Mouse (Mus musculus) ovary, adult 18-20 months (tissue): Measurements from ENCODE around the gene Myo16.

Experiments used
- DNase-seq: peaks from one replicate; pipeline ENCODE4 v3.0.0; 2022; ENCODE audit warnings: low spot score, mixed read lengths

The Myo16 gene

GRCm38 (mm10) chr8:10472371-10472770, 318.7 kb downstream of the Myo16 start:
- no peak for DNase-seq

GRCm38 (mm10) chr8:10474446-10474845, 320.7 kb downstream of the Myo16 start:
- no peak for DNase-seq

- no peak for DNase-seq
These were observed 325.3 kb downstream of the Myo16 start for GRCm38 (mm10) chr8:10479059-10479458.

GRCm38 (mm10) chr8:10480850-10481249, 327.1 kb downstream of the Myo16 start:
- no peak for DNase-seq

GRCm38 (mm10) chr8:10482064-10482463, 328.4 kb downstream of the Myo16 start:
- no peak for DNase-seq

GRCm38 (mm10) chr8:10482880-10483279, 329.2 kb downstream of the Myo16 start:
- DNase-seq, result no peak

- DNase-seq, result no peak
These were observed 330.1 kb downstream of the Myo16 start for GRCm38 (mm10) chr8:10483841-10484240.

GRCm38 (mm10) chr8:10489738-10490419, 336.2 kb downstream of the Myo16 start:
- no peak for DNase-seq

- no peak for DNase-seq
These were observed 336.7 kb downstream of the Myo16 start for GRCm38 (mm10) chr8:10490420-10490784.

- no peak for DNase-seq
These were observed 337.2 kb downstream of the Myo16 start for GRCm38 (mm10) chr8:10490874-10491273.

- DNase-seq, result no peak
These were observed 346.1 kb downstream of the Myo16 start for GRCm38 (mm10) chr8:10499846-10500245.

- no peak for DNase-seq
These were observed 346.8 kb downstream of the Myo16 start for GRCm38 (mm10) chr8:10500465-10500864.

GRCm38 (mm10) chr8:10501750-10502149, 348.0 kb downstream of the Myo16 start:
- no peak for DNase-seq

- DNase-seq, result no peak
These were observed 358.4 kb downstream of the Myo16 start for GRCm38 (mm10) chr8:10512105-10512504.

- DNase-seq, result no peak
These were observed 363.7 kb downstream of the Myo16 start for GRCm38 (mm10) chr8:10517381-10517780.

GRCm38 (mm10) chr8:10519276-10519675, 365.6 kb downstream of the Myo16 start:
- no peak for DNase-seq

GRCm38 (mm10) chr8:10521463-10521862, 367.8 kb downstream of the Myo16 start:
- DNase-seq, result no peak

GRCm38 (mm10) chr8:10525686-10526085, 372.0 kb downstream of the Myo16 start:
- no peak for DNase-seq

- no peak for DNase-seq
These were observed 372.9 kb downstream of the Myo16 start for GRCm38 (mm10) chr8:10526616-10527015.

- DNase-seq, result no peak
These were observed 381.0 kb downstream of the Myo16 start for GRCm38 (mm10) chr8:10534619-10535286.

GRCm38 (mm10) chr8:10538319-10538718, 384.6 kb downstream of the Myo16 start:
- no peak for DNase-seq

GRCm38 (mm10) chr8:10539665-10540064, 386.0 kb downstream of the Myo16 start:
- no peak for DNase-seq

GRCm38 (mm10) chr8:10545890-10546289, 392.2 kb downstream of the Myo16 start:
- DNase-seq, result no peak

- no peak for DNase-seq
These were observed 392.8 kb downstream of the Myo16 start for GRCm38 (mm10) chr8:10546519-10546918.
